Mouse (Mus musculus) liver, embryonic 13.5 days (tissue): ENCODE measurements around the gene Sstr4. TPM values are rescaled to one million over a fixed set of nuclear protein-coding genes. Genes with fewer than 3 reads are reported as not detected.

ENCODE experiments used
- ATAC-seq: fragments of 200-750 bp; cut with Nextera tagmentation; 2 replicates; pipeline ENCODE4 v1.8.0; 2017; ENCODE audit warnings: low read depth, mild to moderate bottlenecking, moderate number of reproducible peaks, moderate library complexity
- DNase-seq: peaks from one replicate; pipeline ENCODE4 v3.0.0; 2022
- H3K27ac ChIP-seq: fragments of 300-500 bp; sonication (generic); 2 replicates; pipeline ENCODE4 v1.5.1; 2015; ENCODE audit warnings: moderate library complexity, mild to moderate bottlenecking, inconsistent platforms
- H3K27me3 ChIP-seq: fragments of 300-500 bp; sonication (generic); 2 replicates; pipeline ENCODE4 v1.6.1; 2015; ENCODE audit warnings: mild to moderate bottlenecking, inconsistent platforms
- H3K36me3 ChIP-seq: fragments of 300-500 bp; sonication (generic); 2 replicates; pipeline ENCODE4 v1.6.1; 2015; ENCODE audit warnings: mild to moderate bottlenecking, inconsistent platforms
- H3K4me1 ChIP-seq: fragments of 300-500 bp; sonication (generic); replicated peaks from 2 replicates; pipeline ENCODE4 v1.6.1; 2015; ENCODE audit warnings: inconsistent platforms
- H3K4me2 ChIP-seq: fragments of 300-500 bp; sonication (generic); 2 replicates; pipeline ENCODE4 v1.6.1; 2015; ENCODE audit warnings: inconsistent platforms, mild to moderate bottlenecking, moderate library complexity
- H3K4me3 ChIP-seq: fragments of 300-500 bp; sonication (generic); replicated peaks from 2 replicates; pipeline ENCODE4 v1.5.1; 2015; ENCODE audit warnings: mild to moderate bottlenecking, inconsistent platforms
- H3K9ac ChIP-seq: fragments of 300-500 bp; sonication (generic); 2 replicates; pipeline ENCODE4 v1.6.1; 2015; ENCODE audit warnings: mild to moderate bottlenecking, inconsistent platforms
- H3K9me3 ChIP-seq: fragments of 300-500 bp; sonication (generic); replicated peaks from 2 replicates; pipeline ENCODE4 v1.6.1; 2016; ENCODE audit warnings: inconsistent platforms
- WGBS: fragments of 180-500 bp; shearing (Covaris S2); methylation state at CpG from one replicate; pipeline ENCODE4 v1.1.7; 2015; ENCODE audit not compliant: insufficient replicate concordance; 5-methylcytosine and 5-hydroxymethylcytosine counted together
- polyA plus RNA-seq: library from polyadenylated mRNA; unstranded; fragments of >200 nt; fragmentation: Nextera tagmentation; extraction: Ambion mirVana; gene quantifications from 2 replicates; pipeline ENCODE4 v1.2.1, GENCODE M21; 2015

Gene Sstr4
- polyA plus RNA-seq, 1 experiment from 2014 or later: not detected

- DNase-seq (no peak), ATAC-seq (no peak)
- Histone ChIP-seq H3K27ac (no peak overlapping the region), H3K27me3 (no peaks in the 10 kb centered on the region), H3K4me1 (peaks cover 3% of the 10 kb centered on the region; the same call in 1 of the 2 replicates), H3K9ac (no peak overlapping the region), H3K9me3 (no peaks in the 10 kb centered on the region), H3K36me3 (no peaks in the 10 kb centered on the region), H3K4me3 (peak overlapping the region; percentile 37; the same call in 1 of the 2 replicates), H3K4me2 (peak overlapping the region; percentile 32)
- 51% methylated on average over 10 of the region's 10 CpGs for WGBS
Observed at GRCm38 (mm10) chr2:148441421-148441820, 46.3 kb downstream of the Sstr4 start.

DNA sequence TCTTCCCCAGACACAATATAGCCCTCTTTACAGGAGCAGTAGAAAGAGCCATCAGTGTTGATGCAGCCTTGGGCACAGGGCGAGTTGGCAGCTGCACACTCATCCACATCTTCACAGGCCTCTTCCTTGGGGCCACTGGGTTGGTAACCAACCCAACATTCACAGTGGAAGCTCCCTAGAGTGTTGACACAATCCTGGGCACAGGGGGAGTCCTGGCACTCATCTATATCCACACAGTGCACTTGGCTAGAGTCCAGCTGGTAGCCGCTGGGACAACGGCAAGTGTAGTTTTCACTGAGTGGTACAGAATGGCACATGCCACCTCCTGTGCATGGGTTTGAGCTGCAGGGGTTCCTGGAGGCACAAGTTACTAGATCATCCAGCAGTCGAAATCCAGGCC is 47.0 kb downstream of the Sstr4 start:
- peaks cover 3% of the 10 kb centered on the region; the same call in 1 of the 2 replicates for H3K4me1 ChIP-seq
- no peaks in the 10 kb centered on the region for H3K36me3 ChIP-seq
- no peaks in the 10 kb centered on the region for H3K9me3 ChIP-seq
- DNase-seq (no peak), ATAC-seq (no peak)
- H3K4me3 ChIP-seq: peak overlapping the region; percentile 37
- 54% methylated on average over 4 of the region's 4 CpGs for WGBS
- H3K27me3 ChIP-seq: no peaks in the 10 kb centered on the region
- peak overlapping the region; percentile 32 for H3K4me2 ChIP-seq
- no peak overlapping the region for H3K27ac ChIP-seq
- no peak overlapping the region for H3K9ac ChIP-seq

DNA sequence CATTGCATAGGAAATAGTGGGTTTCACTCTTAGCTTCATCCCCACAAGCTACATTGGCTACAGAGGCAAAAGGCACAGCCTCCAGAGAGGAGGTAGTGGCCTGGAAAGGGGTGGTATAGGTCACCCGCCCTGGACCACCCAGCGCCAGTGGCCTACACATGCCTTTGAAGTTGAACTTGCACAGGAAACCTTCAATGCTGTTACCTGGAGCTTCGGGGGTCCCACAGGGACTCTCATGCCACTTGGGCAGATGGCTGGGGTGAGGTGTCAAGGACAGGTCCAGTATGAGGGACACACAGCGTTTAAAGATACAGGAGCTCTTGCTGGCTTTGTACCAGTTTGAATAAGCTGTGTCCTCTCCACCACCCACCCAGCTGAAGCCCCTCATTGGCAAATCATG is 47.6 kb downstream of the Sstr4 start:
- DNase-seq (no peak), ATAC-seq (no peak)
- Histone ChIP-seq H3K4me3 (peak overlapping the region; percentile 37), H3K36me3 (no peaks in the 10 kb centered on the region), H3K4me1 (peaks cover 3% of the 10 kb centered on the region; the same call in 1 of the 2 replicates), H3K9ac (no peak overlapping the region), H3K27me3 (no peaks in the 10 kb centered on the region), H3K9me3 (no peaks in the 10 kb centered on the region), H3K27ac (peak overlapping the region; percentile 67; the same call in 1 of the 2 replicates), H3K4me2 (peak overlapping the region; percentile 32)
- 51% methylated on average over 4 of the region's 4 CpGs for WGBS

DNA sequence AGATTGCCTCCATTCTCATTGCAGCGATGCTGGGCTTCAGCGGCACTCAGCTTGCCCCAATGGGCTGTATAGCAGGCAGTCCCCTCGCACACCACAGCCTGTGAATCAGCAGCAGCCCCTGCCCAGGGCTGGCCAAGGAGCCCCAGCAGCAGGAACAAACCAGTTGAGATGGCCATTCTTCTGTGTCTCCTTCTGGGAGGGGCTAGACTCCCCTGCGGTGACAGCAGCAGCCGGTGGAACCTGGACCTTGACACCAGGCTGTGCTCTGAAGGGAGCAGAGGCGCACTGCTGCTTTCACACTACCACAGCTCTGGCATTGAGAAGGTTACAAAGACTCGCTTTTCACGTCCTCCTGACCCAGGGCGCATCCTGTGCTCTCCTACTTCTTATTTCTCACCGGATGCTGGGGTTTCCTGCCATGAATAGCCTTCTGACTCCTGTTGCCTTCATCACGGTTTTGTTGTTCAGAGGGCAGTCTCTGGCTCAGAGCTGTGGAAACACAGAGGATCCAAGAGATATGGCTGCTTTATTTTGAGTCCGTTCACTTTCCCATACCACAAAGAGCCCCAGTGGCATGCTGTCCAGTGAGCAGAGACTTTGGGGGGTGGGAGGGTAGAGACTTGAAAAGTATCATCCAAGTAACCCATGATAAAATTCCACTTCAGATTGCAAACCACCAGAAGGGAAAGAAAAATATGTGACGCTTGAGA is 48.3 kb downstream of the Sstr4 start, which contains the start of gene Cd93:
Cd93 (minus strand) TSS at position 315 of the 710 bp plus-strand sequence.
- Histone ChIP-seq H3K9me3 (no peaks in the 10 kb centered on the region), H3K27ac (peak within 1 kb of the TSS; percentile 67), H3K4me1 (peaks cover 3% of the 10 kb centered on the region; the same call in 1 of the 2 replicates), H3K36me3 (no peaks in the 10 kb centered on the region), H3K4me2 (peak within 1 kb of the TSS; percentile 32), H3K9ac (no peak within 1 kb of the TSS), H3K4me3 (peak within 1 kb of the TSS; percentile 37), H3K27me3 (no peaks in the 10 kb centered on the region)
- DNase-seq (no peak), ATAC-seq (peak; percentile 74)
- WGBS: 10% methylated on average over 13 of the region's 13 CpGs

GRCm38 (mm10) chr2:148444472-148444871 is 49.3 kb downstream of the Sstr4 start:
- DNase-seq: no peak
- Histone ChIP-seq H3K4me3 (no peak overlapping the region), H3K36me3 (no peaks in the 10 kb centered on the region), H3K27me3 (no peaks in the 10 kb centered on the region), H3K4me1 (peaks cover 3% of the 10 kb centered on the region; the same call in 1 of the 2 replicates), H3K9me3 (no peaks in the 10 kb centered on the region), H3K4me2 (no peak overlapping the region), H3K27ac (no peak overlapping the region), H3K9ac (no peak overlapping the region)
- ATAC-seq: no peak
- 28% methylated on average over 1 of the region's 1 CpGs for WGBS

DNA sequence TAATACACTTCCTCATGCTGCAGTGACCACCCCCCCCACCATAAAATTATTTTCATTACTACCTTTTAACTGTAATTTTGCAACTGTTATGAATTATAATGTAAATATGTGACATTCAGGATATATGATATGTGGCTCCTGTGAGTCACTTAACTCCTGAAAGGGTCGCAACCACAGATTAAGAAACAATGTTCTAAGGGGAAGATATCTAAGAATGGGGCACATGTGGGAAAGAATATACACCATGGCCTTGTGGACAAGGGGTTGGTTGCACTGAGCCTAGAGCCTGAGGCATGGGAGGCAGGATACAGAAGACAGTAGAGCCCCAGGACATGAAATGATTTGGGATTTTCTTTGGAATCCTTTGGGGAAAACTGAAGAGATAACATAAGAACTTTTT is 50.5 kb downstream of the Sstr4 start:
- Histone ChIP-seq H3K27me3 (no peaks in the 10 kb centered on the region), H3K9ac (no peak overlapping the region), H3K9me3 (no peaks in the 10 kb centered on the region), H3K27ac (no peak overlapping the region), H3K4me1 (peaks cover 3% of the 10 kb centered on the region; the same call in 1 of the 2 replicates), H3K4me3 (no peak overlapping the region), H3K4me2 (no peak overlapping the region), H3K36me3 (no peaks in the 10 kb centered on the region)
- ATAC-seq (no peak), DNase-seq (no peak)
- WGBS: 62% methylated on average over 1 of the region's 1 CpGs

Other genes with a start within 250 kb of the Sstr4 start
- gene Thbd, start 12.8 kb downstream of the Sstr4 start, polyA plus RNA-seq: 1.3 and 1.9 TPM in 2 replicates
- 2.1 and 2.3 TPM in 2 replicates for gene Cd93, start 48.2 kb downstream of the Sstr4 start, polyA plus RNA-seq